Mouse (Mus musculus) forebrain, embryonic 12.5 days (tissue): Measurements from ENCODE around the gene Helz2. TPM values are rescaled to one million over a fixed set of nuclear protein-coding genes. Genes with fewer than 3 reads are reported as not detected.

Source experiments
- ATAC-seq: fragments of 200-750 bp; cut with Nextera tagmentation; 2 replicates; pipeline ENCODE4 v1.8.0; 2017; ENCODE audit warnings: moderate TSS enrichment; ENCODE audit not compliant: low FRiP score
- H3K27ac ChIP-seq: fragments of 300-500 bp; sonication (generic); 2 replicates; pipeline ENCODE4 v1.5.1; 2016; ENCODE audit warnings: mild to moderate bottlenecking
- H3K27me3 ChIP-seq: fragments of 300-500 bp; sonication (generic); 2 replicates; pipeline ENCODE4 v1.6.1; 2016; ENCODE audit warnings: mild to moderate bottlenecking
- H3K36me3 ChIP-seq: fragments of 300-500 bp; sonication (generic); replicated peaks from 2 replicates; pipeline ENCODE4 v1.6.1; 2016; ENCODE audit warnings: mild to moderate bottlenecking
- H3K4me1 ChIP-seq: fragments of 300-500 bp; sonication (generic); 2 replicates; pipeline ENCODE4 v1.6.1; 2016
- H3K4me2 ChIP-seq: fragments of 300-500 bp; sonication (generic); 2 replicates; pipeline ENCODE4 v1.6.1; 2016; ENCODE audit warnings: mild to moderate bottlenecking, moderate library complexity
- H3K4me3 ChIP-seq: fragments of 300-500 bp; sonication (generic); replicated peaks from 2 replicates; pipeline ENCODE4 v1.5.1; 2016; ENCODE audit warnings: mild to moderate bottlenecking
- H3K9ac ChIP-seq: fragments of 300-500 bp; sonication (generic); 2 replicates; pipeline ENCODE4 v1.6.1; 2016; ENCODE audit warnings: mild to moderate bottlenecking
- H3K9me3 ChIP-seq: fragments of 300-500 bp; sonication (generic); 2 replicates; pipeline ENCODE4 v1.6.1; 2016
- WGBS: fragments of 180-500 bp; shearing (Covaris S2); methylation state at CpG from one replicate; pipeline ENCODE4 v1.1.7; 2016; 5-methylcytosine and 5-hydroxymethylcytosine counted together
- polyA plus RNA-seq: library from polyadenylated mRNA; unstranded; fragments of >200 nt; fragmentation: Nextera tagmentation; extraction: Ambion mirVana; gene quantifications from 2 replicates; pipeline ENCODE4 v1.2.1, GENCODE M21; 2016

Helz2 gene
- polyA plus RNA-seq, 1 experiment from 2014 or later = 0.47 TPM

- peak within 1 kb of the TSS; percentile 60 for H3K4me2 ChIP-seq
- H3K36me3 ChIP-seq = peaks cover 12% of the 10 kb centered on the region
- peaks cover 9% of the 10 kb centered on the region for H3K4me1 ChIP-seq
- H3K4me3 ChIP-seq = peak within 1 kb of the TSS; percentile 75
- ATAC-seq = peak; percentile 93
- under 1% methylated on average over 64 of the region's 64 CpGs for WGBS
- peak within 1 kb of the TSS; percentile 95 for H3K9ac ChIP-seq
- H3K9me3 ChIP-seq = no peaks in the 10 kb centered on the region
- H3K27me3 ChIP-seq = 0 out of 2 replicates have a peak, but pooled peaks cover 2% of the 10 kb centered on the region
- H3K27ac ChIP-seq = peak within 1 kb of the TSS; percentile 96
Measured at GRCm38 (mm10) chr2:181187121-181188000, 54.5 kb downstream of the Helz2 start, which contains the start of gene Ppdpf. Ppdpf (plus strand) TSS chr2:181187247.

- H3K4me3 ChIP-seq = peak overlapping the region; percentile 75
- H3K9ac ChIP-seq = peak overlapping the region; percentile 95
- peaks cover 9% of the 10 kb centered on the region for H3K4me1 ChIP-seq
- H3K4me2 ChIP-seq = peak overlapping the region; percentile 60
- peak overlapping the region; percentile 96 for H3K27ac ChIP-seq
- 0 out of 2 replicates have a peak, but pooled peaks cover 2% of the 10 kb centered on the region for H3K27me3 ChIP-seq
- peaks cover 12% of the 10 kb centered on the region for H3K36me3 ChIP-seq
- WGBS = under 1% methylated on average over 14 of the region's 14 CpGs
- no peaks in the 10 kb centered on the region for H3K9me3 ChIP-seq
- peak; percentile 72 for ATAC-seq
Measured at GRCm38 (mm10) chr2:181186635-181187034, 55.2 kb downstream of the Helz2 start.

- Histone ChIP-seq H3K9ac (no peak overlapping the region), H3K27me3 (0 out of 2 replicates have a peak, but pooled peaks cover 2% of the 10 kb centered on the region), H3K27ac (no peak overlapping the region), H3K4me1 (no peaks in the 10 kb centered on the region), H3K4me3 (no peak overlapping the region), H3K36me3 (no peaks in the 10 kb centered on the region), H3K9me3 (no peaks in the 10 kb centered on the region), H3K4me2 (no peak overlapping the region)
- ATAC-seq = no peak
- 82% methylated on average over 6 of the region's 6 CpGs for WGBS
Measured at GRCm38 (mm10) chr2:181180898-181181297, 60.9 kb downstream of the Helz2 start.

DNA sequence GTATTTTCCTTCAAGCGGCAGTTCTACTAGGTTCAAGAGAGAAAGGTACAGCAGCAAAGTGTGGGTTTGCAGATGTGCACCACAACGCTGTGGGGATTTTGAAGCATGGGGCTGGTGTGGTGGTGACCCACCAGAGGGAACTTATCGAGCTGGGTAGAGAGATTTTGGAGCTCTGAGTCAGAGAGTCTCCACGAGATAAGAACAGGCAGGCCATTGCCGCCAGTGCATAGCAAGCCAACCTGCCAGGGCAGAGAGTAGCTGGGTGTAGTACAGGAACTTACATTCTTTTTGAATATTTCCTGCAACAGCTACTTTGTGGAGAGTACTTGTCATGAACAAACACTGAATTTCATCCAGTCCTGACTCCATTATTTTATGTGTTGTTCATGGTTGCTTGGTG lies 63.4 kb downstream of the Helz2 start:
- no peaks in the 10 kb centered on the region for H3K36me3 ChIP-seq
- 85% methylated on average over 5 of the region's 5 CpGs for WGBS
- no peaks in the 10 kb centered on the region for H3K4me1 ChIP-seq
- no peak overlapping the region for H3K4me3 ChIP-seq
- H3K9me3 ChIP-seq = no peaks in the 10 kb centered on the region
- no peak for ATAC-seq
- no peak overlapping the region for H3K4me2 ChIP-seq
- no peak overlapping the region for H3K9ac ChIP-seq
- no peaks in the 10 kb centered on the region for H3K27me3 ChIP-seq
- H3K27ac ChIP-seq = no peak overlapping the region

GRCm38 (mm10) chr2:181178015-181178414 lies 63.8 kb downstream of the Helz2 start:
- no peak overlapping the region for H3K4me2 ChIP-seq
- H3K36me3 ChIP-seq = no peaks in the 10 kb centered on the region
- H3K9ac ChIP-seq = no peak overlapping the region
- ATAC-seq = no peak
- no peaks in the 10 kb centered on the region for H3K4me1 ChIP-seq
- no peaks in the 10 kb centered on the region for H3K9me3 ChIP-seq
- no peak overlapping the region for H3K27ac ChIP-seq
- no peaks in the 10 kb centered on the region for H3K27me3 ChIP-seq
- 77% methylated on average over 3 of the region's 3 CpGs for WGBS
- no peak overlapping the region for H3K4me3 ChIP-seq

Other genes with a start within 250 kb of the Helz2 start
- 20.2 and 20.8 TPM in 2 replicates for gene Chrna4, start 198.5 kb downstream of the Helz2 start, polyA plus RNA-seq
- 28.6 and 30.0 TPM in 2 replicates for gene Kcnq2, start 106.7 kb downstream of the Helz2 start, polyA plus RNA-seq
- 1.1 and 1.4 TPM in 2 replicates for gene Eef1a2, start 85.0 kb downstream of the Helz2 start, polyA plus RNA-seq
- gene Ppdpf, start 54.8 kb downstream of the Helz2 start, polyA plus RNA-seq = 483 and 484 TPM in 2 replicates
- not detected in 2 replicates for gene Ptk6, start 39.2 kb downstream of the Helz2 start, polyA plus RNA-seq
- gene Srms, start 28.8 kb downstream of the Helz2 start, polyA plus RNA-seq = not detected in 2 replicates
- gene Fndc11, start 22.0 kb downstream of the Helz2 start, polyA plus RNA-seq = 0.17 TPM in 1 of 2 replicates, not detected in the other
- gene Gmeb2, start 46.0 kb upstream of the Helz2 start, polyA plus RNA-seq = 22.3 and 24.2 TPM in 2 replicates
- 360 and 385 TPM in 2 replicates for gene Stmn3, start 72.5 kb upstream of the Helz2 start, polyA plus RNA-seq
- gene Rtel1, start 77.7 kb upstream of the Helz2 start, polyA plus RNA-seq = 59.1 and 67.3 TPM in 2 replicates
- 62.4 and 69.5 TPM in 2 replicates for gene Zgpat, start 122.9 kb upstream of the Helz2 start, polyA plus RNA-seq
- gene Arfrp1, start 123.4 kb upstream of the Helz2 start, polyA plus RNA-seq = 83.6 and 86.4 TPM in 2 replicates
- 33.9 and 34.5 TPM in 2 replicates for gene Lime1, start 138.1 kb upstream of the Helz2 start, polyA plus RNA-seq
- 14.4 and 16.1 TPM in 2 replicates for gene Zbtb46, start 217.4 kb upstream of the Helz2 start, polyA plus RNA-seq